15 mouse cellular contexts compared by ENCODE assay signal in genomic region chr2:50324799-50325198, GRCm38 (mm10).
"Had no signal": no experiment of that assay in that cellular context is flagged by ENCODE, and none has a peak within 500 bp of the region (broad histone marks: within the 10 kb centered on the region; RNA-seq: fewer than 3 reads in every experiment).

No protein-coding gene starts in this region.

- H3K4me3 ChIP-seq: intestine, embryonic 15.5 days; layer of hippocampus, adult 2 months; limb, embryonic 10.5 days; liver, embryonic 13.5 days; midbrain, embryonic 10.5 days; myocyte; neural tube, embryonic 15.5 days had no signal

- H3K4me1 ChIP-seq: intestine, embryonic 15.5 days; liver, embryonic 13.5 days; midbrain, embryonic 10.5 days; neural tube, embryonic 15.5 days had no signal

- H3K27me3 ChIP-seq: intestine, embryonic 15.5 days; liver, embryonic 13.5 days; neural tube, embryonic 15.5 days had no signal

- ATAC-seq: intestine, embryonic 15.5 days; liver, postnatal 0 days had no signal

- H3K4me2 ChIP-seq: intestine, embryonic 15.5 days; liver, embryonic 13.5 days; neural tube, embryonic 15.5 days had no signal

- H3K9me3 ChIP-seq: intestine, embryonic 15.5 days; limb, embryonic 10.5 days; liver, embryonic 13.5 days; midbrain, embryonic 10.5 days; neural tube, embryonic 15.5 days had no signal

- DNase-seq: kidney, adult 18-20 months; kidney, postnatal 10 days; kidney, postnatal 4 days; liver, embryonic 13.5 days; liver, postnatal 0 days; midbrain, embryonic 14.5 days; right cerebral cortex, adult 18-20 months; right cerebral cortex, postnatal 25 days; thymus, postnatal 4 days had no signal

- H3K27ac ChIP-seq: intestine, embryonic 15.5 days; layer of hippocampus, adult 2 months; limb, embryonic 10.5 days; liver, embryonic 13.5 days; midbrain, embryonic 10.5 days; neural tube, embryonic 15.5 days had no signal

- H3K36me3 ChIP-seq: intestine, embryonic 15.5 days; liver, embryonic 13.5 days; midbrain, embryonic 10.5 days; neural tube, embryonic 15.5 days had no signal

- H3K9ac ChIP-seq: intestine, embryonic 15.5 days; liver, embryonic 13.5 days; liver, postnatal 0 days; neural tube, embryonic 15.5 days had no signal
